Mouse (Mus musculus) ovary, postnatal 36 days (tissue): ENCODE data around the gene Glrx.
A peak's percentile ranks its signal among the peaks of the same experiment; 100 is the strongest.
"Not testable (repeated sequence)": the region's sequence is repeated elsewhere in the genome, so short reads cannot be mapped to it uniquely, and the experiment has no call there.

ENCODE experiments used
- DNase-seq: peaks from one replicate; pipeline ENCODE4 v3.0.0; 2022; ENCODE audit warnings: low spot score, mixed read lengths

Glrx gene

DNA sequence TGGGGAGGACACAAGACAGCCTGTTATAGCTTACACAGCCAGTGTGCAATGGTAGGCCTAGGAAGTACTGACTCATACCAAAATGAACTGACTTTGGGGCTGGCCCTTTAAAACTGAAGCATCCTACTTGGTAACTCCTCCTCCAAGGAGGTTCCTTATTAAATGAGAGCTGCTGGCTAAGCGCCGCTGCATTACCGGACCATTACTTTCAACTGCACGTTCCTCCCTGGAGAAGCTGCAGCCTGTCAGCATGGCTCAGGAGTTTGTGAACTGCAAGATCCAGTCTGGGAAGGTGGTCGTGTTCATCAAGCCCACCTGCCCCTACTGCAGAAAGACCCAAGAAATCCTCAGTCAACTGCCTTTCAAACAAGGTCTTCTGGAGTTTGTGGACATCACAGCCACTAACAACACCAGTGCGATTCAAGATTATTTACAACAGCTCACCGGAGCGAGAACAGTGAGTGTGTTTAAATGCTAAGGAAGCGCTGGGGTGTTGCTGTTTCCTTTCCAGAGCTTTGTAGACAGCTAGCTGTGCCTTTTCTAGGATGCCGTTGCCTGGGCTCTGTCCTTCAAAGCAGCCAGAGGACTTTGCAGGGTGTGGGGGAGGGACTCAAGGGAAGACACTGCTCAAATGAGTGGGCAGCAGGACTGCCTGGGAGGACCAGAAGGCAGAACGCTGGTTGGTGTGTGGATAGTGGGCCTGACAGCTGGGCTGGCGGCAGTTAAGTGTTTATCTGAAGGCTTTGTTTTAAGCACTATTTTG lies at the start of gene Glrx:
Gene Glrx, plus strand, starts transcription at position 150 of the 763 bp plus-strand sequence.
- DNase-seq, result peak; percentile 71

DNA sequence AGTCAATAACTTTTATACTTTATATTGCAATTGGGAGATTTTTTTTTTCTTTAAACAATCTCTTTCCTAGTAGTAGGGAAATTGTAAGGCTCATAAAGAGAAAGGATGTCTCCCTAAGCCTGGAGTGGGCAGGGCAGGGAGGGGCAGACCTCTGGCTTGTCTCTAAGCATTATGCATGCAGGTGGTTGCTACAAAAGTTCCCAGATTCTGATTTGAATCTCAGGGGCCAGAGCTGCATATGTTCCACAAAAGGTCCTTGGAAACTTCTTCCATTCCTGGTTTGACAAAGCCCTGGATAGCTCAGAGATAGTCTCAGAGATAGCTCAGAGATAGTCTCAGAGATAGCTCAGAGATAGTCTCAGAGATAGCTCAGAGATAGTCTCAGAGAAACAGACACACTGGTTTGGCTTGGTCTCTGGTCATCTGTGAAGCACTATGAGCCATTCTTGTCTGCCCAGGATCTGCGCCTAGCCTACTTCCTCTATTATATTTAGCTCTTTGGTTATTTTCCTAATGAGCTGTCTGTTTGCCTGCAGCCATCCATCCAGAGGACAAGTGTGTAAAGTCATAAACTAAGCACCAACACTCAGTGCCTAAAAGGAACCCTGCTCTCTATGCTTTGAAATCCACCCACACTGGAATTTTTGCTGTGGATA lies 49.0 kb upstream of the Glrx start:
- DNase-seq, result no peak

DNA sequence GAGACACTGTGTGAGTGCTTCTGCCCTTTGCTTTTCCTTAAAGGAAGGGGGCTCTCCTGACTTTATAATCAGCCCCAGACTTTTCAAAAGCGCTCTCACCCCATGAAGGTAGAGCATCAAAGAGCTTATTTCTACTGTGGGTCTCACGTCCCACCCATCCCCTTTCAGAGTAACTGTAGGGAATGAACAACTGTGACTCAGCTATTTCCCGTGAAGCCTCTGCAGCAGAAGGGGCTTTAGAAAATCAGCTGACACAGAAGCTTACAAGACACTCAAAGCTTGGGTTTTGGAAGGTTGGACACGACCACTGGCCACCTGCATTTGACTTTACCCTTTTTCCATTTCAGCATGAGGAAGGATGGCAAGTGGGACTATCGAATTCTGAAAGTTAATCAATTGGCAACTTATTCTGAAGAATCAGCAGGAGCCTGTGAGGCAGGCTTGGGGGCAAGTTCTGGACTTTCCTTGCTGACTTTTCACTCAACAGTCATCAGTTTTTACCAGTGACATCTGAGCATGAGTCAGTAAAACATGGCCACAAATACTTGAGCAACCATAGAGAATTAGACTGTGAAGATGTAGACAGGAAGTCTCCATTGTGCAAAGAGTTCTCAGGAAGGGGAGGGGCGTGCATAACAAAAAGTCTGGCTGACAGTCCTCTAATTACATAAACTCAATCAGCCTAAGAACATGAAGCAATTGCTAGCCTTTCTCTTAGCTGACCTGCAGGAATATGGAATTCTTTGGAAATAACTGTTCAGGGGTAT lies 45.6 kb upstream of the Glrx start:
- DNase-seq, result no peak

DNA sequence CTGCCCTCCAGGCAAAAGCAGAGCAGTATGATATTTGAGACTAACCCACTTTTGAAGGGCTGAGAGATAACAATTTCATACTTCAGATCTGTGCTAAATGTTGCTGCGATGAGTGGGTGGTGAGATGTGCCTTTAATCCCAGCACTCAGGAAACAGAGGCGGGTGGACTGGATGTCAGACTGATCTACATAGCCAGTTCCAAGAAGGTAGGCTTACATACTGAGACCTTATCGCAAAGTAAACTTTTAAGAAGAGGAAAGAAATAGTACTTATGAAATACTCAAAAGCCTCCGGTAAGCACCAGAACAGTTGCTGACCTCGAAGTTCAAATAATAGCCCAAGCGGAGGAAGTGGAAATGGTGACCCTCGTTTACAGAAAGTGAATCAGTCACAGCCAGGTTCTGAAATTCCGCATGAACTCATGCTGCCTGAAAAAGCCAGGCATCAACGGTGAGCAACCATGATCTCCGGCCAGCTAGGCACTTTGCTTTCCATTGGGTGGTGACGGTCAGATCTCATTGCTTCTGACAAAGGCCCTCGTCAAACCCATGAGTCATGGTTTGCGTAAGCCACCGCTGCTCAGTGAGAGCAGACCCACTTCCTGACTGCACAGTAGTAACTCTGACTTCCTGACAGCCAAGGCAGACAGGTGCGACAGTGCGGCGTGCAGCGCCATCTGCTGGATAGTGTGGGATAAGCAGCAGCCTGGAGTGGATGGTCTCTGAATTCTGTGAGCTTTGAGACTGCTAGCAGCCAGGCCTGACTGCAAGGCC lies 42.1 kb upstream of the Glrx start:
- DNase-seq, result peak; percentile 89

DNA sequence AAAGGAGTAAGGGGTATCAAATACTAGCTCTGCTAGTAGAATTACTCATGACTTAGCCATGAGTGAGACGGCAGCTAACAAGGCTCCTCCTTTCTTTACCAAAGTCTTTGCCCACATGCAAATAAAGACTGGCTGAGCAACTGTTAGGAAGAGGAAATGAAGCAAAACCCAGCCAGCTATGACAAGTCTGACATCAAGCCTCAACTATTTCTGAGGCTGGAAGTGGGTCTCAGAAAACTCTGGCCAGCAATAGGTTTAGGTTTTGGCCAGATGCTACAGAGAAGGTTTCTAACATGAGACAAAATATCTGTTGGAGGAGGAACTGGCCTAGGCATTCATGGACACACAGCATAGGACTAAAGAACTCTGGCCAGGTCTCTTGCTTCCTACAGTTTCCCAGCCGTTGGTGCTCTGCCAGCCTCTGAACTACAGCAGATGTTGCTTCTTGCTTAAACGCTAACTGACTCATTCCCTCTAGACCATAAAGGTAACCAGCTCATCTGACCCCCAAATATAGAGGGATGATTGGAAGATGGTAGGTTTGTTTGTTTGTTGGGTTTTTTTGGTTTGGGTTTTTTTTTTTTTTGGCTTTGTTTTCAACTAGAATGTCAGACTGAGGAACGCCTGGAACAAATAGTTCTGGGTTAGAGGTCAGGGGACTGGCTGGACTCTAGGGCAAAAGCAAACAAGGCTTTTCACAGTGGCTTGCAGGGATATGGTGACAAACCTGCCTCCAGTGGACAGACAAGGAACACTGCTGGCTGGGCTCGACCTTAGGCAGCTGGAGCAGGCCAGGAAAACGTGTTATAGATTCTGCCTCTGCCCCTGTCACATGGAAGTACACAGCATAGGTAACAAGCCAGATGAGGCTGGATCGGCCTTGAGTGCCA lies 41.0 kb upstream of the Glrx start:
- DNase-seq, result no peak

DNA sequence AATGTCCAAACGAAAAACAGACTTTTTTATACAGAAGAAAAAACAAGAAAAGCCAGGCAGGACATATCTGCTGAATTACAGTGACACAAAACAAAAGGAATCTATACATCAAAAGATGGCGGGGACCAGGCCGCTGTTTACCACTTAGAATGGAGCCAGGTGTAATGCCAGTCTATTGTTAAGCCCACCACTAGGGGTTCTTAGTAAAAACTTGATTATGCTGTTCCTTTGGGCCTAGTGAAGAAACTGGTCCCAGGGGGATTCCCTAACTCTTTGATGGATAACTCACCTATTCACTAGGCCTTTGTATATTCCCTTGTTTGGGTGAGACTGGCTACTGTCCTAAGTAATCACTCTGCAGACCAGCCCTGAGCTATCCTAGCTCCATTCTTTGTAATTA lies 40.2 kb upstream of the Glrx start:
- DNase-seq, result no peak

DNA sequence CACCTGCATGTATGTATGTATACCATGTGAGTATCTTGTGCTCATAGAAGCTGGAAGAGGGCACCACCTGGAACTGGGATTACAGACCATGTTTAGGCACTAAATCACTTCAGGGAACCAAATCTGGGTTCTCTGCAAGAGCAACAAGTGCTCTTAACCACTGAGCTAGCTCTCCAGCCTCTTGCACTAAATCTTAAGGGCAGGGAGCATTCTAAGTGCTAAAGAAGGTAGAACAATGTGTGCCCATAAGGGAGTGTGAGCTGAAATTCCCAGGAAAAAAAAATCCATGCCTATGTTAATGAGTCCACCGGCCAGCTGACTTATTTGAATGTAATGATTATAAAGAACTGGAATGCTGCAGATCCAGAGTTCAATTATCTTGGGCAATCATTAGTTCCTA lies 31.7 kb upstream of the Glrx start:
- DNase-seq, result no peak

DNA sequence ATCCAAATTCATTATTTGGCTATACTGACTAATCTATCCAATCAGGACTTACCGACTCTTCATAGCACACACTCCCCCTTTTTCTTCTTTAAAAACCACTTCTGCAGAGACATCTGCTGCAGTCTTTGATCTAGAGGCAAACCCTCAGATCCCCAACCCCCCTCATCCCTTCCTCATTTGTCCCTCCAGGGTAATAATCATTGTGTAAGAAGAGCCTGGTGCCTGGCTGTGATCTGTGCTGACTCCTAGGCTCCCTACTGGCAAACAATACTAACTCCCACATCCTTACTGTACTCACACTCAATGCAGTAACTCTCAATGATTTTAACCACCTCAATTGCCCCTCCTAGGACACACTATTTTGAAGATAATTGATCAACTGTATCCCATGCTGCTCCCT lies 29.7 kb upstream of the Glrx start:
- DNase-seq, result no peak

DNA sequence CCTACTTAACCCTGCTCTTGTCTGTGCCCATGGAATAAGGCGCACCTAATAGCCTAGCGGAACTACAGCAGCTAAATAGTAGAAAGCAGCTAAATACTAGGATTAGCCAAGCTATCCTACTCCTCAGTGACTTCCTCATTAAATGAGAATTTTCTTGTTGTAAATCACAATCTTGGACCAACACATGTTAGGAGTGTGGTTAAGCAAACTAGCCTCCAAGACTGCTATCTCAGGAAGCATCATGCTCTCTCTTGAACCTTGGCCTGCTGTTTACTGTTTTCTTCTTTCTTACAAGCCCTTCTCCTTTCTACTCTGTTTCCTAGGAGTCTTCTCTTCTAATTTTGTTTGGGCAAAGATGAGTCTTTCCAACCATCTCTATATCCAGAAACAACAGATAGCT lies 22.5 kb upstream of the Glrx start:
- no peak for DNase-seq

DNA sequence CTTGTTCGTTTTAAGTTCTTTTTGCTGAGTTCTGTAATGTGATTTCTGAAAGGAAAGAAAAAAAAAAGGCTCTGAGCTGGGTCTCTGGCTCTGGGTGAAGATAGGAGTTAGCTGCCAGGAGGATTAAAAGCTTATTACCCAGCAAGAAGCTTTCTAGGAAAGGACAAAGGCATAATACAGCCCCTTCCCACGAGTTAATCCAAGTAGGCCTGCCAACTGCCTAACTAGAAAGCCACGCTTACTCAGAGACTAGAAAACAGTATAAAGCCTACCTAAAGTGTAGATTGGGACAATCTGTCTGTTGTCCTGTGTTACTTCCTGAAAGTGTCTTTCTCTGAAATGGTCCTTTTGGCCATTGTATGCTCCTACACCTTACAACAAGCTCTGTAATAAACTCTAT lies 21.2 kb upstream of the Glrx start:
- DNase-seq, result no peak

DNA sequence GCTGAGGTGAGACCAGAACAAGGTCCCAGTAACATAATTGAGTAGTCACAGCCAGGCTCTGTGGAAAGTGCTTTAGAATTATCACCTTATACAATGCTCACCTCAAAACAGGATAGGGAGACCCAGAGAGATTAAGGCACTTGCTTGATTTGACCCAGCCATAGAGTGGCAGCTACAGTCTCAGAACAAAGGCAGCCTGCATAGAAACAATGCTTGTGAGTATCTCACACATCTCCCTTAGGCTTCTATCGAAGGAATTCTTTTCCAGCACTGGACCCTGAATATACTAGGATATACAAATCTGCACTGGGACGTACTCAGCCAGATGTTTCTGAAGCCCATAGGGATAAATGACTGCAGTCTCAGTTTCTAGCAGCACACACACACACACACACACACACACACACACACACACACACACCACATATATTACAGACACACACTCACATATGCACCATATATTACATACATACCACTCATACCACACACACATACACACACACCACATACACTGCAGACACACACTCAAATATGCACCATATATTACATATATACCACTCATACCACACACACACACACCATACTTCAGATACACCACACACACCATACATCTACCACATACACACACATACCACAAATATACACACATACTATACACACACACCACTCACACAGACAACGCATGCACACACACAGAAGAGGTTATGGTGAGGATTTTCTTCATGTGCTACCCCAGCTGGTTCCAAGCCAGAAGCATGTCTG lies 20.5 kb upstream of the Glrx start:
- DNase-seq, result no peak

DNA sequence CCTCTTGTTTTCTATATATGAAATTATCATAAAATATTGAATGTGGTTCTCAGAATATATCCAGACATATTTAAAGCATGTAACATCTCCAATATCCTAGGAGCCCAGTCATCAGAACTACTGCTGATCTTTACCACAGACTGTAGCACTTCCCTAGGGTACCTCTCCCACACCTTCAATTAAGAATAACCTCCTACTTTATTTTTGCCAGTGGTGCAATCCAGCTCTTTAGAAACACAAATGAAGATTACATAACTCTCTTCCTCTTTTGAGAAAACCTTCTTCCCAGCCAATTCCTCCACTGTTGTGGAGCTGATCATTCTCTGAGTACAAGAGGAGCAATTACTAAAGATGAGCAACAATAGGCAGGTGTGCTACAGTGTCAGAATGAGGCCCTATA lies 19.8 kb upstream of the Glrx start:
- DNase-seq, result no peak

DNA sequence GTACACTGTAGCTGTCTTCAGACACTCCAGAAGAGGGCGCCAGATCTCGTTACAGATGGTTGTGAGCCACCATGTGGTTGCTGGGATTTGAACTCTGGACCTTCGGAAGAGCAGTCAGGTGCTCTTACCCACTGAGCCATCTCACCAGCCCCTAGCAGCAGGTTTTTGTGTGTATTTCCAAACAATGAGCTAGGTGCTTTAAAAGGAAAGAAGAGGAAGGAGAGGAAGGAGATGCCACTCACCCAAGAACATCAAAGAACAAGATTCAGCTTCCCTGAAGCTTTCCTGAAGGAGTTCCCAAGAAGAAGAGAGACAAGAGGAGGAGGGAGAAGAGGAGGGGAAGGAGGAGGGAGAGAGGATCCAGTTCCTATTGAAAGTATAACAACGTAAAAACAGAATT lies 17.3 kb upstream of the Glrx start:
- not testable (repeated sequence) for DNase-seq

DNA sequence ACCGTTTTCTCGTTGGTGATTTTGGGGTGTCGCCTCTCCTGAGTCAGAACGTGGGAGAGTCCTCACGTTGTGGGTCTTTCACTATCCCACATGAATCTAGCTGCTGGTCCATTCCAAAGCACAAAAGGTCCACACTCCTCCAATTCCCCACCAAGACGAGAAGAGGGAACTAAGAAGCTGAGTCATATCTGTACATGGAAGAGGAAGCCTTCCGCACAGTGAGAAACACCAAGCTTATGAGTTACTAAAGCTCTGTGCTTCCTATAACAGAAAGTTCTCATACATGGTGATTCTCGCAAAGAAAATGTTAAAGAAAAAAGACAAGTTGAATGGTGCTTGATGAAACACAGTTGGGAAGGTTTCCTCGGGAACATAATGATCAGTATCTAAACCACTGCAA lies 16.5 kb upstream of the Glrx start:
- no peak for DNase-seq

DNA sequence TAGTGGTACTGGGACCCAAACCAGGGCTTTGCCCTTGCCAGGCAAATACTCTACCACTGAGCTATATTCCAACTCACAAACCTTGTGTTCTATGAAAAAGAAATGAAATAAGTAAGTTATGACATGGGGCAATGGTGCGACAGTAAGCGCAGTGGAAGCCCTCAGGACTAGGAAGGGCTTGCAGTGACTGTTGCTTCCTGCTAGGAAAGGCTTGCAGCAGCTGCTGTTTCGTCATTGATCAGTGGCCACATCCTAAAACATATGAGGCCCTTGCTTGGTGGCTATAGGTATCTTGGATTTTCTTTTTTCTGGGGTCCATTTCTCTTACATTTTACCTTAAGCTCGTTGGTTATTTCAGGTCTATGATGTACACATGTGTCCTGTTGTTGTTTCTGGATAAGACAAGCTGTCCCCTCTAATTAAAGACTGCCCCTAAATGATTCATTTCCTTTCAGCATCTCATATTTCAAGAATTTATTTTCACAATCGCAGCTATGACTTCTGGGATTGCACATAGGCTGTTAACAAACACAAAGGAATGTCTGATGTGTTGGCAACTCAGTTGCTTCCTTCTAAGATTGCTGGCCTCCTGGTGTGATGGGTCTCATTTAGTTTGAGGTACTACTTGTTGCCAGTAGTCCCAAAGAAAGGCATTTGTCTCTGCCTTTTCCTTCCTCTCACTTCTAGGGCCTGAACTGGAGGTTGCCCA lies 14.9 kb upstream of the Glrx start:
- no peak for DNase-seq

DNA sequence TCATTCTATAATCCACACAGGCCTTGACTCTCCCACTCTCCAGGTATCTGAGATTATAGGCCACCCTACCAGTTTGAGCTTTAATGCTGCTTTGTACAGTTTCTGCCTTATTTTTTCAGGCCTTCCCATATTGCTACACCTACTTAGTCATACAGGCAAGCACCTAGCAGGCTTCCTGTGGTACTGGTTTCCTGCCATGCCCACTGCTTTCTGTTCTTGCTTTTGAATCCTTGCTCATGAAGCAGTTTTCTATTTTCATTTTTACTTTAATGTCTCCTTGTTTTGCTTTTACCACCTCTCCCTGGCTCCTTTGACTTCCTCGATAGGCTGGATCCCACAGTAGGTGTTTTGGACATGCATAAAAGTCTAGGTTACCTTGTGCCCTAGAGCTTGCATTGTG lies 14.3 kb upstream of the Glrx start:
- no peak for DNase-seq

DNA sequence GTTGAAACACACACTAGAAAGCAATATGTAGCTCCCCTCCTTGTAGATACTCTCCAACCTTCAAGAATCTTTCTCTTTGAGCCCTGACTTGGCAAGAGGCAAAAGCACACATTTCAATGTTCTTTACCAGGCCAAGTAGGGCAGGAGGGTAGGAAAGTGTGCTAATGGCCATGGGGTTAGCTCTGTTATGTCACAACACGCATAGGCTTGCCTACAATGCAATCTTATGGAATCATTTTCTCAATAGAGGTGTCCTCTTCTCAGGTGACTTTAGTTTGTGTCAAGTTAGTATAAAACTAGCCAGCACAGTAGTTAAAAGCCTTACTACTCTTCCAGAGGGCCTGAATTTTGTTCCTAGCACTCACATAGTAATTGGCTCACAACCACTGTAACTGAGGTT lies 9.0 kb upstream of the Glrx start:
- DNase-seq, result no peak

DNA sequence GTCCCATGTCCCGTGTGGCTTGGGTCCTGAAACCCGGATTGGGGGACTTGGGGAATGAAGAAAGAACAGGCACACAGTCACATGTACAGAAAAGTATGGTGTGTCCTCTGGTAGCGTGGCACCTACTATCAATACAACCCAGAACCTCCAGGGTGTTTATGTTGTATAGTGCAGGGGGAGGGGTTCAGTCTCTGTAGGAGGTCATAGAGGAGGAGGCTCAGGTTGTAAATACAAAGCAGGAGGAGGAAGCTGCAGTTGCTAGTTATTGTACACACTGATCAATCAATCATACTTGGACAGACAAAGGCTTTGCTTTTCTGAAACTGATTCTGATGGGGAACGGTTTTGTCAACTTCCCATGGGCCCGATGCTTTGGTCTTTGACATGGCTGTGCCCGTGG lies 8.0 kb upstream of the Glrx start:
- no peak for DNase-seq

DNA sequence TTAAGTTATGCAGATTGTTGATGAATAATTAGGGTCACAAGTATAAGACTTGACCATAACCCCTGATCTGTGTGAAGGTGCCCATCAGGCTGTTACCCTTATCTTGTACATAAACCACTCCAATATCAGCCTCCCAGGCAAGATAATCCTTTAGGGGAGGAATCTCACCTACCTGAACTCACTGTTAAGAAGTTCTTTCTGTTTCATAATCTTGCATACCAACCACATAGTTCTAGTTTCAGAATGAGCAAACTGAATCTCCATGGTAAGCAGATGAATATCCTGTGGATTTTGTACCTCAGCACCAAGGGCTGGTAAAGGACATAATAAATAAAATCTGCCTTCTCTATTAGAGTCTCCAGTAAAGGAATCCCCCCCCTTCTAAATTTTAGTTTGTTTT lies 7.0 kb upstream of the Glrx start:
- no peak for DNase-seq

DNA sequence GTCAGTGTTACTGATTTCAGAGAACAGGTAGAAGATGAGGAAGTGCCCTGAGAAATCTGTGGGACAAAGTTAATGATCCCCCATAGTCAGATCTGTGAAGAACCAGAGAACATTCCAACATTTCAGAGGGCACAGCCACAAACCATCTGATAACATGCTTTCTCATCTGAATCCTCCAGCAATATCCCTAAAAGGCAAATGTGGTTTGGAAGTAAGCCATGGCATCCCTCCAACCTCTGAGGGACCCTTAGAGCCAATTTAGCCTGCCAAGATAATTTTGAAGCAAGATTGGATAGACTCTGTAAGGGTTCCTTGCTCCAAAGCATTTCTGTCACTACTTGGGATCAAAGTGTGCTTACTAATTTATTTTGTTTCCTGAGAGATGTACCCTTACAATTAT lies 6.2 kb upstream of the Glrx start:
- no peak for DNase-seq
